Mouse (Mus musculus): ENCODE measurements around the gene Gm42957.
"Not testable (repeated sequence)": the region's sequence is repeated elsewhere in the genome, so short reads cannot be mapped to it uniquely, and the experiment has no call there.

Gene Gm42957

DNA sequence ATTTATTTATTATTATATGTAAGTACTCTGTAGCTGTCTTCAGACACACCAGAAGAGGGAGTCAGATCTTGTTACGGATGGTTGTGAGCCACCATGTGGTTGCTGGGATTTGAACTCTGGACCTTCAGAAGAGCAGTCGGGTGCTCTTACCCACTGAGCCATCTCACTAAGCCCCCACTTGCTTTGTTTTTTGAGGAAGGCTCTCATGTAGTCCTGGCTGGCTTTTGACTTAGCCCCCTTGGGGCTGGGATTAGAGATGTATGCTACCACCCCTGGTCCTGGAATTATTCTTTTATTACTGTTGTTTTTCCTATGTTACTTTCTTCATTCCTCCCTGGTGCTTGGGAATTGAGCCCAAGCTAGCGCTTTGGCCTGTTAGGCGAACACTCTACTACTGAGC lies 29.3 kb upstream of the Gm42957 start:
- in situ Hi-C loops (cut with MboI; ENCODE audit: low pct_unique_long_range_greater_than_20kb in 1 of 2, low sequenced_read_pairs in 2 of 2, unreplicated experiment in 1 of 2), result not testable (repeated sequence)

DNA sequence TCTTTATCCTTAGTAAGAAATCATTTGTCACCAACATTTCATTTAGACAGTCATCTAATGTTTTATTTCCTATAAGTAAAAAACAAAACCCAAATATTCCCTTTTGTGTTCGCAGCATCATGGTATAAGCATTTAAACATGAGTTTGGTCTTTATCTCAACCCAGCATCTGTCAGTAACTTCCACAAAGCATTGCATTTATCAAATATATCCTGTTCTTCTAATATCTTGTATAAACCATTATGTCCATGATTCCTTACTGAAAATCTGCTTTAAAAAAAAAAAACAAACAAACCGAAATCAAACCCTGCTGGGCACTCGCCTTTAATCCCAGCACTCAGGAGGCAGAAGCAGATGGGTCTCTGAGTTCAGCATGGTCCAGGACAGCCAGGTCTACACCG lies 28.7 kb upstream of the Gm42957 start:
- in situ Hi-C loops (cut with MboI; ENCODE audit: low pct_unique_long_range_greater_than_20kb in 1 of 2, low sequenced_read_pairs in 2 of 2, unreplicated experiment in 1 of 2), result no loop called here

DNA sequence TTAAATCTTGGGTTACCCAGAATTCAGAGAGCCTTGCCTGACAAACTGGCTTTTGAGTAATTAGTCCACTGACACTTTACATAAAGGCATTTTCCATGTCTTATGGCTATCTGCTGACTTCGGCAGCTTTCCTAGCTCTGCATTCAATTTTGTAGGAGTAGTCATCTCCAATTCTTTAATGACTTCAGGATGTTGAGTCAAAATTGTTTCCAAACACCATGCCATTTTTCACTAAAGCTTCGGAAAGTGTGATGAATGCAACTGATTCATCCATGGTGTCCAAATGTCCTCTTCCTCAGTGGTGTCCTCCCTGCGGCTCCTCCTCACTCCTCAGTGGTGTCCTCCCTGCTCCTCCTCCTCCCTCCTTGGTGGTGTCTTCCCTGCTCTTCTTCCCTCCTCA lies 17.3 kb upstream of the Gm42957 start:
- in situ Hi-C loops (cut with MboI; ENCODE audit: low pct_unique_long_range_greater_than_20kb in 1 of 2, low sequenced_read_pairs in 2 of 2, unreplicated experiment in 1 of 2), result no loop called here

DNA sequence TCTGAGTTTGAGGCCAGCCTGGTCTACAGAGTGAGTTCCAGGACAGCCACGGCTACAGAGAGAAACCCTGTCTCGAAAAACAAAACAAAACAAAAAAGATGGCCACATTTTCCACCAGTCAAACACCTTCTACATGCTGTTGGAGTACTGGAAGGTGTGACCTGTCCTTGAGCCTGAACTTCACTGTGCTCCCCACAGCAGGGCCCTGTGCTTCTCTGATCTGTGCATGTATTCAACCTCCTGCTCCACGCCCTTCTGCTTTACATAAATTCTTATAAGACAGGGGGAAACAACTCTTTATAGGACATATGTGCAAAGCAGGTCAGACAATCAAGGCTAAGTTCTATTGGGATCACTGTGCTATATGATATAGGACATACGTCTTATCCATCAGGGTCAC lies 12.1 kb upstream of the Gm42957 start:
- in situ Hi-C loops (cut with MboI; ENCODE audit: low pct_unique_long_range_greater_than_20kb in 1 of 2, low sequenced_read_pairs in 2 of 2, unreplicated experiment in 1 of 2), result no loop called here

DNA sequence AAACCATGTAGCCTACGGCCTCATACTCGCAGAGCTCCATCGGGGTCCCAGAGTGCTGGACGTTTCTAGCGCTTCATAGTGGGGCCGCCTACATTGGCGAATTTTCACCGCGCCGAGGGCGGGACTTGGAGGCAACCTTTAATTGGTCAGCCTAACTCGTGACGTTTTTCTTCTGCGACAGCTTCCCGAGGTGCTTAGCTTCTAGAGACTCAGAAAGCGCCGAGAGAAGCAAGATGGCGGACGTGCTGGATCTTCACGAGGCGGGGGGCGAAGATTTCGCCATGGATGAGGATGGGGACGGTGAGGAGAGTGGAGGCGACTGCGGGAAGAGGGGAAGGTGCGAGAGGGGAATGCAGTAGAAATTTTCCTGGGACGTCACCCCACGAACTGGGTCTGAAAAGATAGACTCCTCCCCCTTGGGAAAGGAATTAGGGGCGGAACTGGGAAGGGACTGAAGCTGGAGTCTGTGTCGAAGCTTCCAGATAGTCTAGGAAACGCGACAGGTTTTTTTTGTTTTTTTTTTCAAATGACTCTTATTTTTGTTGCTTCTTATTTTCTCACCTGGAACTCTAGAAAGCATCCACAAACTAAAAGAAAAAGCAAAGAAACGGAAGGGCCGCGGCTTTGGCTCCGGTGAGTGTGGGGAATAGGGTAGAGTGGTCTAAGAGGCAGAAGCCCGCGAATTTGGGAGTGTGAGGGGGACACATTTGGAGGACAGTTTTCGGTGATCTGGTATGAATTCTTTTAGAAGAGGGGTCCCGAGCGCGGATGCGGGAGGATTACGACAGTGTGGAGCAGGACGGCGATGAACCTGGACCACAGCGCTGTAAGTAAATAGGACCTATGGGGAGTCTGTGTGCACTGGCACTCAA lies 5.3 kb upstream of the Gm42957 start, which contains the start of gene Rbm8a:
Gene Rbm8a (plus strand): TSS at position 205 of the 872 bp plus-strand sequence.
- in situ Hi-C loops (cut with MboI; ENCODE audit: low pct_unique_long_range_greater_than_20kb in 1 of 2, low sequenced_read_pairs in 2 of 2, unreplicated experiment in 1 of 2), result loop anchor here in 1 of 2 experiments (10.0 kb wide), 1 partner anchor 85 kb away; no protein-coding TSS in a partner anchor

DNA sequence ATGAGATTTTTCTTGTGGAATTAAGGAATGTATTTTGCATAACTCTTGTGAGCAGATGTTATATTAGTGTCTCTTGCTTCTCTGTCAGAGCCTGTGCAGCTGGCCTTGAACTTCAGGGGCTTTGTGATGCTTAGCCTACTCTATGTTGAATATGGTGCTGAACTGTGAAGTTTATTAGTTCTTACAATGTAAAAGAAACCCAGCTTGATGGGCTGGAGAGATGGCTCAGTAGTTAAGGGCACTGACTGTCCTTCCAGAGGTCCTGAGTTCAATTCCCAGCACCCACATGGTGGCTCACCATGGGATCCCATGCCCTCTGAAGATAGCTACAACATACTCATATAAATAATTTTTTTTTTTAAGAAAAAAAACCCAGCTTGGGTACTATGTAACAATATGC lies 3.2 kb upstream of the Gm42957 start:
- in situ Hi-C loops (cut with MboI; ENCODE audit: low pct_unique_long_range_greater_than_20kb in 1 of 2, low sequenced_read_pairs in 2 of 2, unreplicated experiment in 1 of 2), result loop anchor here in 1 of 2 experiments (10.0 kb wide), 1 partner anchor 87 kb away; no protein-coding TSS in a partner anchor

DNA sequence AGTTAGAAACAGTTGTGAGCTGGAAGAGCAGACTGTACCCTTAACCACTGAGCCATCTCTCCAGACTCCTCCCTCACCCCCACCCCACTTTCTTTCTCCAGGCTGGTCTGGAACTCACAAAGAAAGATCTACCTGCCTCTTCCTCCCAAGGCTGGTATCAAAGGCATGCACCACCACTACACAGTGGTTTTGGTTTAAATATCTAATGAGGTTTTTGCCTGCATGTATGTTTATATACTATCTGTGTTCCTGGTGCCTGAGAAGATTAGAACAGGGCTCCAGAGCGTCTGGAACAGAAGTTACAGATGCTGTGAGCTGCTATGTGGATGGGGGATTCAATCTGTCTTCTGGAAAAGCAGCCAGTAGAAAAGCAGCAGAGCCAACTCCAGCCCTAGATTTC lies 1.3 kb upstream of the Gm42957 start:
- in situ Hi-C loops (cut with MboI; ENCODE audit: low pct_unique_long_range_greater_than_20kb in 1 of 2, low sequenced_read_pairs in 2 of 2, unreplicated experiment in 1 of 2), result loop anchor here in 1 of 2 experiments (10.0 kb wide), 1 partner anchor 89 kb away; no protein-coding TSS in a partner anchor

DNA sequence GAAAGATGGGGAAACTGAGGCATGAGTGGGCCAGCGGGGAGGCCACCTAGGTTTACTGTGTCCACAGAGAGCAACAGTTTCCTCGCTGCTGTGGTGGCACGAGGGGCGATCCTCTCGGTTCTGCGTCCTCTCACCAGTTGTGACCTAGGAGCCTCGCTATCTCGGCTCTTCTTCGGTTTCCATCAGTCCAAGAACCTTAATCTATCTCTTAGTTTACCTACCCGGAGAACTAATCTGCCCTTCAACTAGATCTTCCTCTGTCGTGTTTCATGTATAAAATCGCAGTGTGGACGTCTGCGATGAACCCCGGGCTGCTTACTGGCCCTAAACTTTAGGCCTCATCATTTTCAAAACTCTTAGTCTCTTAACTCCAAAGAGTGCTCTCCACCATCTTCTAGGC lies 632 bp downstream of the Gm42957 start:
- in situ Hi-C loops (cut with MboI; ENCODE audit: low pct_unique_long_range_greater_than_20kb in 1 of 2, low sequenced_read_pairs in 2 of 2, unreplicated experiment in 1 of 2), result loop anchor here in 1 of 2 experiments (10.0 kb wide), 1 partner anchor 91 kb away; no protein-coding TSS in a partner anchor

DNA sequence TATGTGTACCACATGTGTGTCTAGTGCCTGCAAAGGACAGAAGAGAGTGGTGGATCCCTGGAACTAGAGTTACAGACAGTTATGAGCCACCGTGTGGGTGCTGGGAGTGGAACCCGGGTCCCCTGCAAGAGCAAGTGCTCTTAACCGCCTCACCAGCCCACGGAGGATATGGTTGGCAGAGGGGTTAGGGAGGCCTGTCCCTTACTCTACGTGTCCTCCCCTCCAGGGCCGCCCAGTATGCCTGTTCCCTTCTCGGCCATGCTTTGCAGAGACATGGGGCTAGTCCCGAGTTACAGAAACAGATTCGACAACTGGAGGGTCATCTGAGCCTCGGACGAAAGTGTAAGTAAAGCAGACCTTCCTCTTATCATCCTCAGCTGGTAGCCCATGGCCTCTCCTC lies 1.2 kb downstream of the Gm42957 start:
- in situ Hi-C loops (cut with MboI; ENCODE audit: low pct_unique_long_range_greater_than_20kb in 1 of 2, low sequenced_read_pairs in 2 of 2, unreplicated experiment in 1 of 2), result loop anchor here in 1 of 2 experiments (10.0 kb wide), 1 partner anchor 92 kb away; no protein-coding TSS in a partner anchor

DNA sequence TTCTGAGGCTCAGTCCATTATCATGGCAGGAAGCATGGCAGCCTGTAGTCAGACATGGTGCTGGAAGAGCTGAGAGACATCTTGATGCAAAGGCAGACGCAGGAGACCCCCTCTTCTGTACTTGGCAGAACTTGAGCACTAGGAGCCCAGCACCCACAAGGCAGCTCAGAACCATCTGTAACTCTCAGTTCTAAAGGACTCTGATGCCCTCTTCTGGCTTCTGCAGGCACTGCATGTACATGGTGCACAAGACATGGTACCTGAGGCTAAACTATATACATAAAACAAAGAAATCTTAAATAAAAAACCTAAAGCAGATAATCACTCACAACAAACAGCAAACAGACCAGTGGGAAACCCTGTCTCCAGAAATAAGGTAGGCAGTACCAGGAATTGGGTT lies 3.9 kb downstream of the Gm42957 start:
- in situ Hi-C loops (cut with MboI; ENCODE audit: low pct_unique_long_range_greater_than_20kb in 1 of 2, low sequenced_read_pairs in 2 of 2, unreplicated experiment in 1 of 2), result loop anchor here in 1 of 2 experiments (10.0 kb wide), 1 partner anchor 94 kb away; no protein-coding TSS in a partner anchor

DNA sequence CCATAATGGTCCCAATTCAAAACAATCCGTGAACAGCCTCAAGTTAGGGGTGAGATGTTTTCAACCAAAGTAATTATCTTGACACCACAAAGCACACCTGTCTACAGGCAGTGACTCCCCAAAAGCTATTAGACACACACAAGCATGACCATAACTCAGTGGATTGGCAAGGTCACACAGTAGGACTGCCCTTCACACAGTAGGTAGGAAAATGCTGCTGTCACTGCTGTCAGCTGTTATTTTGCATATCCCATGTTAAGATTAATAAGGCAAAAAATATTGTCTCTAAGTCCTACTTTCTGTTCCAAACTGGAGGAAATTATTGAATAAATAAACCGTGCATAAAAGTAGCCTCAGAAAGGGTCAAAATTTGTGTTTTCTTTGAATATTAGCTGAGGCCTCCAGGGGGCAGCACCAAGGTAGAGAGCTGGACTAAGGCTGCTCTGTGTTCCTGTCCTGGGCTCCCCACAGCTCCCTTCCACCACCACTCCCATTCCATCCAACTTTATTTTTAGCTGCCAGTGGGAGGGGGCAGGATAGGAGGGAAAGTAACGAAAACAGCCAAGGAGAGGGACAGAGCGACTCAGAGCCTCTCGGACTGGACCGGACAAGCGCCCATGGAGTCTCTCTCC lies 9.9 kb downstream of the Gm42957 start, which contains the start of gene Itga10:
Gene Itga10 (plus strand): TSS at position 567 of the 632 bp plus-strand sequence.
- in situ Hi-C loops (cut with MboI; ENCODE audit: low pct_unique_long_range_greater_than_20kb in 1 of 2, low sequenced_read_pairs in 2 of 2, unreplicated experiment in 1 of 2), result loop anchor here in 1 of 2 experiments (10.0 kb wide), 1 partner anchor 60 kb away; no protein-coding TSS in a partner anchor

DNA sequence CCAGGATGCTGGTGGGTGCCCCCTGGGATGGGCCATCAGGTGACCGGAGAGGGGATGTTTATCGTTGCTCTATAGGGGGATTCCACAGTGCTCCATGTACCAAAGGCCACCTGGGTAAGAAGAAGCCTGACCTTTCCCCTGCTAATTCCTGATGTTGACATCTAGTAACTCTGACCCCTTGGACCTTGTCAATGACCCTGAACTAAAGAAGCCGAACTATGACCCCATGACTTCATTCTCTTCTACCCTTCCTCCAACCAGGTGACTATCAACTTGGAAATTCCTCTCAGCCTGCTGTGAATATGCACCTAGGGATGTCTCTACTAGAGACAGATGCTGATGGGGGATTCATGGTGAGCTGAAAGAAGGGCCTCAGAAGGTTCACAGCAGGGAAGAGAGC lies 12.1 kb downstream of the Gm42957 start:
- in situ Hi-C loops (cut with MboI; ENCODE audit: low pct_unique_long_range_greater_than_20kb in 1 of 2, low sequenced_read_pairs in 2 of 2, unreplicated experiment in 1 of 2), result loop anchor here in 1 of 2 experiments (10.0 kb wide), 1 partner anchor 63 kb away; no protein-coding TSS in a partner anchor

DNA sequence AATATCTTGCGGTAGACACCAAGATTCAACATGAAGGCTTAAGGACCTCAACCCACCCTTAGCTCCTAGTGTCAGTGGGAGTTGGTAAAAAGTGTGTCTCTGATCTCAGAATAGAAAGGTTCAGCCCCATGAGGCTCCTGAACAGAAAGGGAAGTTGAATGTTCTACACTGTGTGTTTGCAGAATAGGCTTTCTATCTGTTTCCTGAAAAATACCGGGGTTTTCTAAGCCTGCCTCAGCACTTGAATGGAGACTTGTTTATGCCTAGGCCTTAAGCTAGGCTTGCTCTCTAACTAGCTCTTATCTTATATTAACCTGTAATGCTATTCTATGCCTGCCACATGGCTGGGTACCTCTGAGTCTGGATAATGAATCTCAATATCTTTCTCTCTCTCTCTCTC lies 25.6 kb downstream of the Gm42957 start:
- in situ Hi-C loops (cut with MboI; ENCODE audit: low pct_unique_long_range_greater_than_20kb in 1 of 2, low sequenced_read_pairs in 2 of 2, unreplicated experiment in 1 of 2), result loop anchor here (5.0 kb wide), 1 partner anchor 41 kb away; no protein-coding TSS in a partner anchor

DNA sequence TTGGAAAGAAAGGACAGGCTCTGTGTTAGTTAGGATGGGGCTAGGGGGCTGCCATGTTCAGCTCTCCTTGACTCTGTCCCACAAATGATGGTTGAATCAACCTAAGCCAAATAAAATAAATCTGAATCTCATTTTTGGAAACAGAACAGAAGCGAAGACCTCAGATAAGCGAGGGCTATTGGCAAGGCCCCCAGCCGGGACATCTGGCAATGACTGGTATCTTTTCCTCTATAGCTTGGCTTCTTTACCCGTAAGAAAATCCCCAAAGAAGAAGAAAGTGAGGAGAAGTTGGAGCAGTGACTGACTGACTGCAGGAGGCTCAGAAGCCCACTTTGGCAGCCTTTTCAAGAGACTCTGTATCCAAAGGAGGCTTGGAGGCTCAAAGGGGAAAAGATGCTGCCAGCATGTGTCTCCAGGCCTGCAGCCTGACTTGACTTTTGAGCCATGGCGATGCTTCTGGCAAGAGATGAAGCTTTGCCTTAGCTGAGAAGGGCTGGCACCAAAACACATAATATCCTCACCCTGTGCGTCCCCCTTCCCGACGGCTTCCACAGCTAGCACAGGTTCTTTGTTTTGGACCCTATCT lies 27.6 kb downstream of the Gm42957 start:
- in situ Hi-C loops (cut with MboI; ENCODE audit: low pct_unique_long_range_greater_than_20kb in 1 of 2, low sequenced_read_pairs in 2 of 2, unreplicated experiment in 1 of 2), result loop anchor here (5.0 kb wide), 1 partner anchor 39 kb away; no protein-coding TSS in a partner anchor

DNA sequence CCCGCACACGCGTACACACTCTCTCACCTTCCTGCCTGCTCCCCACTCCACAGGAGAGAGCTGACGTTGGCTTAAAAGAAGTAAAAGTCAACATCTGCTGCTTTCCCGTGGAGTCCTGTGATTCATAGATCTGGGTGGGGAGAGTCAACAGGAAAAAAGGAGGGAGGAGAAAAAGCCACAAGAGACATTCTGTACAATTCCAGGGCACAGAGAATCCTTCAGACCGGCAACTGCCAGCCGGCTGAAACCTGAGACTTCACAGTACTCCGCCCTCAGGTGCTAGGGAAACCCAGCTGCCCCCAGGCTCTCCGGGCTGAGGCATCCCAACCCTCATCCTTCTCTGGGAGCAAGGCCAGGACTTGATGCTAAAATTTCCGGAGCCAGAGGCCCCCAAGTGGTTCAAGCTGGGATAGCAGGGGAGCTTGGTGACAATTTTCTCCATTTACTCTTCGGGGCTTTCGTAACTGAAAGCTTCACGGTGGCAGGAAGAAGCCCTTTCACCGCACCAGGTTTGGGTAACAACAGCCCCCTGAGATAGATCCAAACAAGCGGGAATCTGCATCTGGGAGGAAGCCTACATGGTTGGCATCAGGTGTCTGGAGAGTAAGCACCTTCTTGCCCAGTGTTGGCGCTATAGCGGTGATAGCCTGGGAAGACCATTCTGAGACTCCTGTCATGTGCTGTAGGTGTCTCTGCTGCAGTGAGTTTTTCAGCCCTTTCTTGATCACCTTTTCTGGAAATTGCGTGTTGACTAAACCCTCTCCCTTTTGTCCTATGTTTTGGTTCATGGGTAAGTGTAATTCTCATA lies 28.4 kb downstream of the Gm42957 start:
- in situ Hi-C loops (cut with MboI; ENCODE audit: low pct_unique_long_range_greater_than_20kb in 1 of 2, low sequenced_read_pairs in 2 of 2, unreplicated experiment in 1 of 2), result loop anchor here (5.0 kb wide), 1 partner anchor 39 kb away; no protein-coding TSS in a partner anchor

DNA sequence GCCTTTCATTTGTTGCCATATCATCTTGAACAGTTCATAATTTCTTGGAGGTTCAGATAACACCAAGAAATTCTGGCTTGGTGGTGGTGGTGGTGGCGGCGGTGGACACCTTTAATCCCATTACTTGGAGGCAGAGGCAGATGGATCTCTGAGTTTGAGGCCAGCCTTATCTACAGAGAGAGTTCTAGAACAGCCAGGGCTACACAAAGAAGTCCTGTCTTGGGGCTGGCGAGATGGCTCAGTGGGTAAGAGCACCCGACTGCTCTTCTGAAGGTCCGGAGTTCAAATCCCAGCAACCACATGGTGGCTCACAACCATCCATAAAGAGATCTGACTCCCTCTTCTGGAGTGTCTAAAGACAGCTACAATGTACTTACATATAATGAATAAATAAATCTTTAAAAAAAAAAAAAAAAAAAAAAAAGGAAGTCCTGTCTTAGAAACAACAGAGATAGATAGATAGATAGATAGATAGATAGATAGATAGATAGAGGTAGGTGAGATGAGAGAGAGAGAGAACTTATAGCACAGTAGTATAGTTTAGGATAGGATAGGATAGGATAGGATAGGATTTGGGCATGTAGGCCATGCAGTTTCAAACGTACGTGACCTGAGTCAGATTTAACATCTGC lies 30.6 kb downstream of the Gm42957 start:
- in situ Hi-C loops (cut with MboI; ENCODE audit: low pct_unique_long_range_greater_than_20kb in 1 of 2, low sequenced_read_pairs in 2 of 2, unreplicated experiment in 1 of 2), result not testable (repeated sequence)

DNA sequence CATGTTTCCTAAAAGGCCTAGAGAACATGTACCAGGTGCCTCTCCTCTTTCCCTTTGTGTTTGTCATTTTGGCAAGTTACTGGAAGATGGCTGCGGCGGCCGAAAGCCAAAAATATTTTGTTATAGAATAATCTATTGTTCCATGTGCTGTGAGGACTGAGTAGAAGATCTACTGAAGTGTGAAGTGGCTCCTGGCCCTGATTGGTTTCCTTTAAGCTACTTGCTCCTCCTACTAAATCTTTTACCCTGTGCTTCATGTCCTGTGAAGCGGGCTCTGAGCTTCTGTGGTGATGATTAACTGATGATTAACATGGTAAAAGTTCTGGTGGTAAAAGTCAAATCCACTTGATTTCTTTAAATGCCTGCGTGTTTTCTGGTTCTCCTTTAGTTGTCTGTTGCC lies 31.6 kb downstream of the Gm42957 start:
- in situ Hi-C loops (cut with MboI; ENCODE audit: low pct_unique_long_range_greater_than_20kb in 1 of 2, low sequenced_read_pairs in 2 of 2, unreplicated experiment in 1 of 2), result no loop called here

Data from mouse embryonic stem cell (cell line).